Mouse (Mus musculus) left cerebral cortex, adult 2 months (tissue): ENCODE measurements around the gene Lingo1. TPM values are rescaled to one million over a fixed set of nuclear protein-coding genes. Genes with fewer than 3 reads are reported as not detected.

ENCODE experiments used
- DNase-seq, 2 experiments: peaks; one replicate each; pipeline ENCODE4 v3.0.0; 2021 to 2022; ENCODE audit warnings: low spot score in 2 of 2, mixed read lengths in 1 of 2; ENCODE audit errors: extremely low spot score in 1 of 2
- H3K27ac ChIP-seq: fragments of 200-600 bp; 2 replicates; pipeline ENCODE4 v1.8.1; 2022
- H3K4me3 ChIP-seq: fragments of 200-600 bp; 2 replicates; pipeline ENCODE4 v1.8.1; 2022
- CTCF ChIP-seq: fragments of 200-600 bp; IDR thresholded peaks from 2 replicates; pipeline ENCODE4 v1.8.1; 2022; ENCODE audit warnings: antibody characterized with exemption, mild to moderate bottlenecking, moderate library complexity
- intact Hi-C: fragments of 180-260 bp; cut with DNase I; formaldehyde crosslinking; loops from one replicate; pipeline ENCODE4 v1.15.1; 2025
- total RNA-seq, 2 experiments: library from RNA; stranded (reverse); gene quantifications; 2 replicates each; pipeline ENCODE4 v1.2.3; 2021

Gene Lingo1
- total RNA-seq, 2 experiments from 2014 or later, result 481 to 504 TPM

DNA sequence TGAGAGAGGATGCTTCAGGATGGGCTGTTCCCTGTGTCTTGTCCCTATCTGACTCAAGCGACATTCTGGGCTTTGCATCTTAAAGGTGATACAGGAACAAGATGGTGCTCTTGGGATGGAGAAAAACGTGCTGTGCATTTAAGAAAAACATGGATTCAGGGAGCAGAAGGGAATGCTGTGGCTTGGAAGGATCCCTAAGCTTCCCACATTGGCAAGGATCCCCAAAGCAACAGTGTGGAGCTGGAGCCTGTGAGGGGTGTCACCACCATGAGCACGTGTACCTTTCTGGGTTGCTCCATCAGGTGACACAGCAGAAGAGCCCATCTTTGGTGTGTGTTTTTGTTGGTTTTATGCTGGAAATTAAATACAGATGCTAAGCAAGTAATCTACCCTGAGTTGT is 77.3 kb downstream of the Lingo1 start:
- intact Hi-C loops, result no loop called here
- no peak overlapping the region for H3K4me3 ChIP-seq
- DNase-seq, result no peak
- peak overlapping the region; percentile 66 for H3K27ac ChIP-seq
- TF ChIP-seq CTCF, result no peak

DNA sequence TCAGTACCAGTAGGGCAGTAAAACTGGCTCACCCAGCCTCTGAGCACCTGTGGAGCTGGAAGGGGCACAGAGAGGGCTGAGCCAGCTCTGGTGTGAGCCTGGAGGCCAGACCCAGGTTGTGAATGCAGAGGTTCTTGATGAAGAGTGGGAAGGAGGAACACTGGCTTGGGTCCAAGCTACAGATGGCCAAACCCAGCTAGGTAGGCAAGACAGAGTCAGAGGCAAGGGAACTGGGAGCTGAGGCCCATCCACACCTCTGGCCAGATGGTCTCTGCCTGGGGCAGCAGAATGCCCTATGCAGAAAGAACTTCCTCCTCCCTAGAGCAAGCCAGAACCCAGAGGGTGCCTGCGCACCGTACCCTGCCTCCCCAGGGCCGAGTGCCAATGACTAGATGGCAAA is 79.7 kb downstream of the Lingo1 start:
- DNase-seq, result no peak
- intact Hi-C loops, result no loop called here
- no peak overlapping the region for H3K4me3 ChIP-seq
- peak overlapping the region; percentile 8; the same call in 1 of the 2 replicates for H3K27ac ChIP-seq
- no peak for TF ChIP-seq CTCF

DNA sequence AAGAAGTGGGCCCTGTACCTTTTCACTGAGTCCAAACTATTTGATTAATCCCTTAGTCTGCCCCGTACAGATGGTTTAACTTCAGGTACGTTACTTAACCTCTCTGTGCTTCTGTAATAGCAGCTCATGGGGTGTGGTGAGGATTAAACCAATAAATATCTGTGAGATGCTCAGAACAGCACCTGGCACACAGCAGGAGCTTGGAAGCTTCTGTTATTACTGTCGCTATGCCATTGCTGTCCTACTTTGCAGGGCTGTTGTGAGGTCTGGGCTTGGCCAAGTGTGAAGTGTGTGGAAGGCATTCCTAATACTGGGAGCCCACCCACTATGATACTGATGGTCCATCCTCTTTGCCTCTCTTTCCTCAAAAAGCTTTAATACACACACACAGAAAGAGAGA is 80.2 kb downstream of the Lingo1 start:
- intact Hi-C loops, result no loop called here
- Histone ChIP-seq H3K4me3 (no peak overlapping the region), H3K27ac (peak overlapping the region; percentile 36; the same call in 1 of the 2 replicates)
- no peak for TF ChIP-seq CTCF
- no peak for DNase-seq

DNA sequence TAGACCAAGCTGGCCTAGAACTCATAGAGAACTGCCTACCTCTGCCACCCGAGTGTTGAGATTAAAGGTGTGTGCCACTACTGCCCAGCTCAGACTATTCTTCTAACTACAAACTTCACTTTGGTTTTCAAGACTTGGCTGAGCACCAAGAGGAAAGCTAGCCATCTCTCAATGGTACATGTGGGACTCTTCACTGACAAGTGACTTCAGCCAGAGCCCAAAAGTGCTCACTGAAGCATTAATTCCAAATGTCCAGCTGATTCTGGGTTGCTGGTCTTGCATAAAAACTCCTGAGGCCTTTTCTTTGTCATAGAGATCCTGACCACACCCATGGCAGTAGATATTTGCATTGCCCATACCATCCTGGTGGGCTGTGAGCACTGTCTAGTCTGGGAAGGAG is 81.9 kb downstream of the Lingo1 start:
- Histone ChIP-seq H3K4me3 (no peak overlapping the region), H3K27ac (peak overlapping the region; percentile 87)
- DNase-seq, result no peak
- intact Hi-C loops, result no loop called here
- no peak for TF ChIP-seq CTCF

DNA sequence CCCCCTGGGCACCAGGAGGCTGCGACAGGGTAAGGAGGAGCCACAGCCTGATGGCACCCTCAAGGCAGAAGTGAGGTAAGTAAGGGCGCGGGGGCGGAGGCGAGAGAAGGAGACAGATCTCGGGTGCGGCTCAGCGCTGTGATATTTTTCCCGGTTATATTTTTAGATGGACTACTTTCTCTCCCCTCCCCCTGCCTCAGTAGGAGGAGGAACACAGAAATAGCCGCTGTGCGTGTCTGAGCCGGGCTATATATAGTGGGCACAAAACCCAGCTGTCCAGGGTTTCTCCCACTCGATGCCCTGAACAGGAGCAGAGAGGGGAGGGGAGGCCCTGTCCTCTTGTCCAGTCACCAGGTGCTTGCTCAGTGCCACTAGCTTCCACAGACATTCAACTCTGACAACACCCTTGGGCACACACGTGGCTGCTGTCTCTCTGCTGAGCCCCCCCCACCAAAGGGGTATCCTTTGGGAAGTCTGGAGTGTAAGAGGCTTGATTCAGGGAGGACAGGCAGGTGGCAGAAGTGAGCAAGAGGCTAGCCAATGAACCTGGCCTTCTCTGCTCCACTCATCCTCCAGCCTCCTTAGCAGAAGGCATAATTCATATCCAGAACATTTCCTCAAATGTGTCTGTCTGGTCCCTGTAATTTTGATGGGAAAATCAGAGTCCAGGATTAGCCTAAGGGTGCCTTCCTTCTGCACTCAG is 83.5 kb downstream of the Lingo1 start:
- H3K27ac ChIP-seq, result peak overlapping the region; percentile 87
- intact Hi-C loops, result loop anchor here (1.0 kb wide), 4 partner anchors 27 to 76 kb away; no protein-coding TSS in a partner anchor
- peak; percentile 85 to 88 for DNase-seq
- H3K4me3 ChIP-seq, result no peak overlapping the region
- peak; percentile 36 for TF ChIP-seq CTCF

DNA sequence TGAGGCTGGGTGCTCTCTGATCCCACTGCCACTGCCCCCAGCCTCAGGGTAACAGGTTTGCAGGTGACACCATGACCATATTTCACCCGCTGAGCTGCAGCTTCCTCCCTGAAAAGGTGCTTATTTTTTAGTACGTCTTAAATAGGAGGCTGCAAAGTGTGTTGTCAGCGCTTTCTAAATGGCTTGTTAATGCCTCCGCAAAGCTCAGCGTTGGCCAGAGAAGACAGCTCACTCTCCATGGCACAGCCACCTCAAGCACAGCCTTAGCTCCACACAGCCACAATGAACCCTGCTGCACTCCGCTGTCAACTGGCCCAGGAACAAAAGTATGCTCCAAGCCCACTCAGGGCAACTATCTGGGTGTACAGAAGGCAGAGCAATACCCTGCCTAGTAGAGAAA is 85.3 kb downstream of the Lingo1 start:
- intact Hi-C loops, result no loop called here
- Histone ChIP-seq H3K27ac (peak overlapping the region; percentile 77), H3K4me3 (no peak overlapping the region)
- DNase-seq, result no peak
- TF ChIP-seq CTCF, result no peak

DNA sequence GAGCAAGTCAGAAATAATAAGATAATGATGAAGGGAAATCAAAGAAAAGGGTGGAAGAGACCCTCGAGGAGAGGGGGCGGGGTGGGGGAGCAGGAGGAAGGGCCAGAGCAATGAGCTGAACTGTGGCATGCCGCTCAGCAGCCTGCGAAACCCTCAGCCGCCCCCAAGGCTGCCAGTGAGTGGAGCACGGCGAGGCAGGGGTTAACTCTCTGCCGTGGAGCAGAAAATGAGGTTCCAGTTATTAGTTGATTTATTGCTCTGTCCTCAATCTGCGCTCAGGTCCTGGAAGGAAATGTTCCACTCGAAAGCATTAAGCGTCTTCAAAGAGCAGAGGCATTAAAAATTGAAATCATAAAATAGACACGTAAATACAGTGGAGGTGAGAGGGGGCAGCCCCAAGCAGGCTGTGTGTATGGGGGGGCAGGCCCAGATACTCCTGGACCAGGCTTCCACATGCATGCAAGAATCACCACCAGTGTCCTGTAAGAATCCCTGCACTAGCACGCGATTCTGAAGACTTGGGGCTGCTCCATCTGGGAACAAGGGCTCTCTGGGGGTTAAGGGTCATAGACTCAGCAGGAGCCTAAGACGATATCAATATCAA is 89.7 kb downstream of the Lingo1 start:
- H3K4me3 ChIP-seq, result no peak overlapping the region
- H3K27ac ChIP-seq, result no peak overlapping the region
- intact Hi-C loops, result no loop called here
- DNase-seq, result no peak
- no peak for TF ChIP-seq CTCF

DNA sequence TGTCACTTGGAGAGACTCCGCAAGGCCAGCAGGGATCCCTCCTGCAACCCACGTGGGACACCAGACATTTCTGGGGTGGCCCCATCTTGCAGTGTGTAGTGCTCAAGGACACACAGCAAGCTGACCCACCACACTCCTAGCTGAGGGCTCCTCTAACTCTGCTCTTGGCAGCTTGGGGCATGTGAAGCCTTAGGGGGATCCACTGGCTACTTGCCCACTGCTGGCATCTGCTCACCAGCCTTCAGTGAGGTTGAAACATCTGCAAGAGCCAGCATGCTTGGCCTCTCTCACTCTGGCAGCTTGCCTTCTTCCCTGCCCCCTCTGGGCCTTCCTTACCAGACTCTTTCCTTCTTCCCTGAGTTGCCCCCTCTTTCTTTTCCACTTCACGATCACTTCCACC is 94.9 kb downstream of the Lingo1 start:
- TF ChIP-seq CTCF, result no peak
- intact Hi-C loops, result no loop called here
- peak overlapping the region; percentile 50; the same call in 1 of the 2 replicates for H3K27ac ChIP-seq
- DNase-seq, result no peak
- no peak overlapping the region for H3K4me3 ChIP-seq

DNA sequence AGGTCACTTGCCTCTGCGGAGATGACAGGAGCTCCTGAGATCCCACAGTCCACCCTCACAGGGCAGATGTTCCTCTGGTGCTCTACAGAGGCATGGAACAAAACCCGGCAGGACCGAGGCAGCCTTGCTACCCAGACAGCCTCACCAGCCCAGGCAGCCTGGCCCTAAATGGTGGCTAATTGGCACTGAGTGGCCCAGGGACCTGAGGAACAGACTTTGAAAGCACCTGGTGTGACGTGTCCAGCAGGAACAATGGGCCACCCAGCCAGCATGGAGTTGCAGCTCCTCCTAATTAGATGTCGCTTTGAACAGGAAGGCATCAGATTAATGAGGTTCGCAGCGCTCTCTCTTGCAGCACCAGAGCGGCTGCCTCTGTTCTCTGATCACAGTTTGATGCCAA is 95.4 kb downstream of the Lingo1 start:
- DNase-seq, result no peak
- Histone ChIP-seq H3K4me3 (no peak overlapping the region), H3K27ac (0 out of 2 replicates have a peak overlapping the region, but pooled peaks have one; percentile 50)
- intact Hi-C loops, result no loop called here
- no peak for TF ChIP-seq CTCF

DNA sequence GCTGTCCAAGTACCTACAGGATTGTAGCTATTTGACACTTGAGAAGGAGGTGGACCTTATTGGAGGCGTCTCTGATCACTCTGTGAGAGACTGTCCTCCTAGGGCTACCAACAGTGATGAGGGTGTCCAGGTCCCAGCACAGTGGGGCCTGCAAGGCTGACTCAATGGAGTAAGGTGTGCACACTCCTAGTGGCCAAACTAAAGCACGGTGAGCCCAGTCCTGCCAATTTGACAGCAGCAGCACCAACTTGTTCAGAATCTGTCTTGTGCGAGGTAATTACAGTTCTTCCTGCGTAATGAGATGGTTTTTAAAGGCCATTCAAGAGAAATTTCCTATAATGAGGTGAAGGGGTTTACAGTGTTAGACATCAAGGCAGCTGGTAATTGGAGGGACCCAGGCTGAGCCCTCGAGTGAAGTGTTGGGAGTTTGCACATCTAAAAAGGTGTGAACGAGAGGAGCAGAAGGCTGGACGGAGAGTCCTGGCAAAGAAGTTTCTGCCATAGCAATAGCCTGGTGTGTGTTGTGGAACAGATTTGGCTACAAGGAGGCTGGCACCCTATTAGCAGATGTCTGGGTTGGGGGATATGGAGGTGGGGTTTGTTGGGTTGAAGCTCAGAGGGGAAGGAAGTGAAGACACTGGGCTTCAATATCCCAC is 97.4 kb downstream of the Lingo1 start:
- TF ChIP-seq CTCF, result peak; percentile 0; the same call in 1 of the 2 replicates
- DNase-seq, result no peak
- Histone ChIP-seq H3K4me3 (no peak overlapping the region), H3K27ac (peak overlapping the region; percentile 7; the same call in 1 of the 2 replicates)
- intact Hi-C loops, result no loop called here

DNA sequence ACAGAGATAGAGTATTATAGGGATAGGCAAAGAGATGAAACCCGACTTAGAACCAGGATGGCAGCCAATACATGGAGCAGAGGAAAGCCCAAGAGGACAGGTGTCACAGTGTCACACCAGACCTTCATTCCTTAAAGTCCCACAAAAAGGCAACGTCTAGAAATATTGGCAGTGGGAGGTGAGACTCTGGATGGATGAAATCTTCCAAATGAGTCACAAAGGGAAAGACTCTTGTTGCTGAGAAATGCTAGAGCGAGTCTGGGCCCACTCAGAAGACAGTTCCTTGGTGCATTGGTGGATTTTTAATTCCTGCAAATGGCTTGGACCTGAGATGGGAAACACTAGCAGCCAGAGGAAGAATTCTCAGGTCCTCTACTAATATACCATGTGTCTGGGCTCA is 102.2 kb downstream of the Lingo1 start:
- no peak for DNase-seq
- intact Hi-C loops, result no loop called here
- no peak overlapping the region for H3K4me3 ChIP-seq
- peak overlapping the region; percentile 79 for H3K27ac ChIP-seq
- TF ChIP-seq CTCF, result no peak

DNA sequence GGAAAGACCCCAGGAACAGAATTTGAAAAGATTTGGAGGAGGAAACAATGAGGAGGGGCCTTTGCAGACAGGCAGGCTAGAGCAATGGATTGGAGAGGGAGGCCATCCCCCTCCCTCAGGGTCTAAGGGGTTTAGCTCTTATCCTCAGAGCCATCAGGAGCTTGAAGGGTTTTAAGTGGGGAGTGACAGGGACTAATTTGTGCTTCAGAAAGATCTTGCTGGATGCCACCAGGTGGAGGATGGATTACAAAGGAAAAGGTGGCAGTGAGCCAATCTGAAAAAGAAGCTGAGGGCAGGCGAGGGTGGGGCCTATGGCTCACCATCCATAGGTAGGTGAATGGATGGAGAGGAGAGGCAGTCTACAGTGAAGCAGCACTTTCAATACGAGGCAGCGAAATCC is 105.0 kb downstream of the Lingo1 start:
- Histone ChIP-seq H3K4me3 (no peak overlapping the region), H3K27ac (peak overlapping the region; percentile 61)
- intact Hi-C loops, result no loop called here
- TF ChIP-seq CTCF, result no peak
- no peak for DNase-seq

DNA sequence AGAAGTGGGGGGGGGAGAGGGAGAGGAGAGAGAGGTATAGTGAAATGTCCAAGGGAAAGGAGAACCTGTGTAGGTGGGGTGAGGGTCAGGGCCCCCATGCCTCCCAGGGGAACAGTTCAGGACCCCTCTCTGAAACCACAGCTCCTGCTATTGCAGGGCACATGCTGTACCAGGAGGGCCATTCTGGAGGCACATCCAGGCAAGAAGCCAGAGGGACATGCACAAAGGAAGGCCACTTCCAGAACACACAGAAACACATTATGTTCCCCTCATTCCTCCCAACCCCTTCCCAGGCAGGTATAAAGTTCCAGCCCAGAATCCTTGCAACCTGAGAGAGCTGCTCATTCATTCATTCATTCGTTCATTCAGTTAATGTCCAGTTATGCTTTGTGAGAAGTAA is 105.6 kb downstream of the Lingo1 start:
- TF ChIP-seq CTCF, result no peak
- no peak overlapping the region for H3K4me3 ChIP-seq
- DNase-seq, result no peak
- intact Hi-C loops, result no loop called here
- peak overlapping the region; percentile 61 for H3K27ac ChIP-seq
